Mouse (Mus musculus) brain, embryonic 14.5 days (tissue): ENCODE data around the gene Polg. TPM values are rescaled to one million over a fixed set of nuclear protein-coding genes. Genes with fewer than 3 reads are reported as not detected.

Experiments used
- DNase-seq: peaks from one replicate; pipeline ENCODE4 v3.0.0-alpha.2; 2011; ENCODE audit warnings: low read depth
- CTCF ChIP-seq: fragments of 200-500 bp; IDR thresholded peaks from 2 replicates; pipeline ENCODE4 v1.5.1; 2012; ENCODE audit warnings: inconsistent platforms, mild to moderate bottlenecking, moderate library complexity, borderline replicate concordance; ENCODE audit not compliant: insufficient read depth, insufficient read length; ENCODE audit errors: extremely low read depth
- POLR2A ChIP-seq: fragments of 200-500 bp; IDR thresholded peaks from 2 replicates; pipeline ENCODE4 v1.6.1; 2012; ENCODE audit warnings: mild to moderate bottlenecking, inconsistent platforms, borderline replicate concordance; ENCODE audit not compliant: poor library complexity, insufficient read depth, insufficient read length, severe bottlenecking; ENCODE audit errors: extremely low read depth
- polyA plus RNA-seq: library from polyadenylated mRNA; depleted of rRNA; stranded (reverse); fragments of >200 nt; gene quantifications from 2 replicates; pipeline ENCODE4 v1.2.3, GENCODE M21; 2012

The Polg gene
- polyA plus RNA-seq, 1 experiment, result 44.7 TPM

DNA sequence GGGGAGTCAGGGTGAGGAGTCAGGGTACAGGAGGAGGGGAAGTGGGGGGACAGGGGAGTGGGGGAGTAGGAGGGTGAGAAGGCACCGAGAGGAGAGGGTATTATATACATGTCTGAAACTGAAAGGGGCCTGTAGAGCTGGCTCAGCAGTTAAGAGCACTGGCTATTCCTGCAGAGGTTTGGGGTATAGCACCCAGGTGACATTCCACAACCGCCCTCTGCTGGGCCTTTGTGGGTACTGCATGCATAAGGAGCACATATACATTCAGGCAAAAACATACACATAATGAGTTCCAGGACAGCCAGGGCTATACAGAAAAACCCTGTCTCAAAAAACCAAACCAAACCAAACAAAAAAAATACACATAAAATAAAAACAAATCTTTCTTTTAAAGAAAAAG, 6.6 kb upstream of the Polg start:
- no peak for DNase-seq
- TF ChIP-seq POLR2A, result no peak
- peak; percentile 51; the same call in 1 of the 2 replicates for TF ChIP-seq CTCF

DNA sequence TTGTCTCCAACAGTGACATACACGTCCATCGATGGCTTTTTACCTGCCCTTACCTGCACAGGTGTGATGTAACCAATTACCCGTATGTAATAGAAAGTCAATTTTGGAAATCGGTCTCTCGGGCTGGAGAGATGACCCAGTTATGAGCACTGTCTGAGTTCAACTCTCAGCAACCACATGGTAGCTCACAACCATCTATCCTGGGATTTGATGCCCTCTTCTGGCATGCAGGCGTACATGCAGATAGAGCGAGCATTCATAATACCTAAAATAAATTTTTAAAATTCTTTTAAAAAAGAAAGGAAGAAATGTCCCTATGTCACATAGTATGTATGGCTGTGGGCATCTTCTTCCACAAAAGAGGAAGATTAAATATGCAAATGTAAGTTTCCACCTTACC, 5.3 kb upstream of the Polg start:
- DNase-seq, result peak; percentile 11
- TF ChIP-seq CTCF (peak; percentile 16; the same call in 1 of the 2 replicates), POLR2A (no peak)

DNA sequence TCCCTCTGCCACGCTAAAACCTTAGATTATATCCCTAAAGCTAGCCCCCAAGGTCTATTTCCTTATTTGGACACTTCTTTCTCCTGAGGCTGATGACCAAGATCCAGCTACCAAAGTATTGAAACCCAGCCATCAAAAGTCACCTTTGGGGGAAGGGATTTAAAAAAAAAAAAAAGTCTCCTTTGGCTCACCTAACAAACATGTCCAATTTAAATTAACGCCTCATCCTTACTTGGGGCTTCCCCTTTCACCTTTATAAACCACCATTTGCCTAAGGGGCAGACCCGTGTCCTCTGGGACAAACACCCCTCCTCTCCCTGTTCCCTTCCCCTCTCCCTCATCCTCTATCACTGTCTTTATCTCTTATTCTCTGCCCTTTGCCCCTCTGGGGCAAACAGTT, 4.6 kb upstream of the Polg start:
- no peak for DNase-seq
- no peak for TF ChIP-seq POLR2A
- TF ChIP-seq CTCF, result no peak

DNA sequence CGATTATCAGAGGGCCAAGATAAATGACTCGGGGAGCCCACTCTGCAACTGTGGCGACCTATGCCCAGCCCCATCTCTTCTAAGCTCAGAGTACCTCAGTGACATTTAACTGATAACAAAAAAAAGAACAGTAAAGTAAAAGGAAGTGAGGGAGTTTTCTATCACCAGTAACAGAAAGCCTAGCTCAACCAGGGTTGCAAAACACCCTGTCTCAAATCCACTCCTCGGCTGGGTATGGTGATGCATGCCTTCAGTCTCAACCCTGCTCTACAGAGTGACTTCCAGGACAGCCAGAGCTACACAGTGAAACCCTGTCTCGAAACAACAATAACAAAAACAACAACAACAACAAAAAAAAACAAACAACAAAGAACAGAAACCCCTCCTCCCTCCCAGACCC, 3.6 kb upstream of the Polg start:
- no peak for TF ChIP-seq POLR2A
- TF ChIP-seq CTCF, result no peak
- no peak for DNase-seq

DNA sequence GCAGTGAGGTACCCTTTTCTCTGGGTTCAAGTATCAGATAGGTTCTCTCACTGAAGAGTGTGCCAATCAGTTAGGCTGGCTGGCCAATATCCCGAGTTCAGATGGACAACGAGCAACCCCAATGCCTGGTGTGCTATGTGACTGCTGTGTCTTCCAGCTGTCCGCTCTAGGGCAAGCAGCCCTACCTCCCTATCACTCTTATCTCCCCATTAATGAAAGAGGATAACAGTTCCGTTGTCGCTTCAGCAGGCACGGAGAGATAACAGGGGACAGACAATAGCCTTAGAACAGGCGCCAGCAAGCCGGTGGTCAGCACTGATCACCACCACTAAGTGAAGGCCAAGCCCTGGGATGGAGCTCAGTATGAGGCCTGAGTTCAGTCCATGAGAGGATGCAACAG, 2.8 kb upstream of the Polg start:
- no peak for TF ChIP-seq CTCF
- no peak for TF ChIP-seq POLR2A
- no peak for DNase-seq

DNA sequence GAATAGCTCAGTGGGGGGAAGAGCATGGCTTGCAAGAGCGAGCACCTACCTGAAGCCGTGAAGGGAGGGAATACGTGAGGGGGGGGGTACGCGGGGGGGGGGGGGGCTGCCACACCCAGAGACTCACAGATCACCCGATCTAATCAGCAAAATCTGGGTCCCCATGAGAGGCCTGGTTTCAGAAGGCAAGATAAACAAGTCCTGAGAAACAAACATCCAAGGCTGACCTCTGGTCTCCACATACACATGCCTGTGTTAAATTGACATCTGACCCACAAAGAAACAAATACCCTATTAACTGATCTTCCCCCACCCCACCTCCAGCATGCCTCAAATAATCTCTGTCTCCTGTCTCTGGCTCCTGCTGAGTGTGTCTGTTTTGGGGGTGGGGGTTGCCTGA, 1.8 kb upstream of the Polg start:
- DNase-seq, result no peak
- TF ChIP-seq POLR2A (no peak), CTCF (no peak)

DNA sequence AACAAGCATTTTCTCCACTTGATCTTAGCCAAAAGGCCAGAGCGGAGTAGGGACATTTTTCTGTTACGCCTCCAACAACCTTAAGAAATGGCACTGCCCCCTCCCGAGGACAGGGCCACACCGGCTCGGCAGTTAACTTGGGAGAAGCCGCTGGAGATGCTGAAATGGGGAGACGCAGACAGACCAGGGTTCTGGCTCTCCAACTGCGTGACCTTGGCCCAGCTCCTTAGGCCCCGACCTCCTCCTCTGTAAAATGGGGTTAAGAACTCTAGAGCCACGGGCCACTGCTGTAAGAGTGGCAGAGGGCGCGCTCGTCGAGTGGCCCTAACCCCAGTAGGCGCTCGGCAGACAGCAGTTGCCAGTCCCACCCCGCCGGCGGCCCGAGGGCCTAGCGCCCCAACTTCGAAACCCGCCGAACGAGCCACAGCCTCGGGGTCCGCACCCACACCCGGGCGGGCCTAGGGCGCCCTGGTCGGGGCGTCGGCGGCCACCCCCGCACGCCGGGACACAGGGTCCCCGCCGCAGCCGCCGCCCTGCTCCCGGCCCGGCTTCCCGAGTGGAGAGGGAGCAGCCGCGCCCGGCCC, 609 bp downstream of the Polg start:
- TF ChIP-seq POLR2A (no peak), CTCF (no peak)
- peak; percentile 49 for DNase-seq

DNA sequence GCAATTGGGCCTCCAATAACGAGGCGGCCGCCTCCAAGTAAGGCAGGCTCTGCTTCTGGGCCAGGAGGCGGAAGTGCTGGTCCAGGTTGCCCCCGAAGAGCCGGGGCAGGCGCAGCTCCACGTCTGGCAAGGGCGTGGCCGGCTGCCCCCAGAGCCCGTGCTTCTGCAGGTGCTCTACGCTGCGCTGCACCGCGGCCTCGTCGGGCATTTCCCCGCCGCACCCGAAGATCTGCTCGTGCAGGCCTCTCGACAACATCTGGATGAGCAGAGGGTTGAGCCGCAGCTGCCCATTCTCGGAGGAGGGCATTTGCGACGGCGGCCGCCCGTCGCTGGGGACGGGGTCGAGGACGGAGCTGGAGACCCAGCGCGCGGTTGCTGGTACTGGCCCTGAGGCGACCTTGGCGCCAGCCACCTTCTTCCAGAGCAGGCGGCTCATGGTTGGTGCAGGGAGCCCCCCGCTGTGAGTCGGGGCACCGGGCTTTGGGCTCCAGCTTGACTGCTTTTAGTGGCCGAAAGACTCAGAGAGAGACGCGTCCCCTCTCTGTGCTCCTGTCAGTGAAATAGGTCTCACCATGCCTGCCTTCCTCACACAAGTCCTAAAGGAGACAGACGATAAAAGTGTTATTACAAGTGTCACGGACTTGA, 1.3 kb downstream of the Polg start:
- TF ChIP-seq POLR2A (no peak), CTCF (no peak)
- peak; percentile 4 for DNase-seq

DNA sequence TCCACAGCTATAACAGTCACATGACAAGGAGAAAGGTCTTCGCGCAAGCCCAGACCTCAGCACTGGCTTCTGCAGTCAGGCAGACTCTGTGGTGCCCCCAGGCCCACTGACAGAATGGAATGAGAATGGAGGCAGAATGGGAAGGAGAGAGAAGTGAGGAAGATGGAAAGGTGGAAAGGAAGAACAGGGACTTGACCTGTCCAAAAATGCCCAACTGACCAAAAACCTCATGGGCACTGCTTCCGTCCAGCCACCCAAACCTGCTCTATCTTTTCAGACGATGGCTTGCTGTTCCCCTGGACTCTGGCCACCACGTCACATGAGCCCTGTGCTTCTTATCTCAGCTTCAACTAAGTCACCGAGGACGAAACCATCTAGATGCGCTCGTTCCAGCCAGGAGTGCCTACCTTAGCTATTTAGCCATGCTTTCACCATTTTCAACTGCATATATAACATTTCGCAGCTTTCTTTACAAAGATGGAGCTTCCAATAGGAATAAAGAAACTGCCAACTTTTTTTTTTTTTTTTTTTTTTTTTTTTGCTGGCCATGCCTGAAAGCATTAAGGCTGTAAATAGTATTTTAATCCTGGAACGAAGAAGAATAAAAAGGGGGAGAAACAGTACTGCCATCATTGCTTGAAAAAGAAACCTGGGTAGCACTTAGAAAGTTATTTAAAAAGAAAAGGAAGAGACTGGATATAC, 2.6 kb downstream of the Polg start:
- DNase-seq, result no peak
- TF ChIP-seq POLR2A, result no peak

DNA sequence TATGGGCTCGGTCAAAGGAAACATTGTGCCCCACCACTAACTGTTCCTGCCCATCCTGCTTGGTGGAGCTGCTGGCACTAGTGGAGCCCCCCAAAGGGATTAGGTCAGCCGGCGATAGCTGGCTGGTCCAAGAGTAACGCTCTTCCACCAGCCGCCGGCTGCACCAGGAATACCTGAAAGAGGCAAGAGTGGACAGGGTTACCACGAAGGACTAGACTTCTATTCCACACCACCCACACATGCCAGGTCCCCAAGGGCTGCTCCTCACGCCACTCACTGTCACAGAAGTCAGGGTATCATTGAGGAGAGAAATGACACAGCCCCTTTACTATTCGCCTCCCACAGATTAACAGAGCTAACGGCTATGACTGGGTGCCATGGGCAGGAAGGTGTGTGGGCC, 4.4 kb downstream of the Polg start:
- DNase-seq, result no peak
- no peak for TF ChIP-seq CTCF
- TF ChIP-seq POLR2A, result no peak

DNA sequence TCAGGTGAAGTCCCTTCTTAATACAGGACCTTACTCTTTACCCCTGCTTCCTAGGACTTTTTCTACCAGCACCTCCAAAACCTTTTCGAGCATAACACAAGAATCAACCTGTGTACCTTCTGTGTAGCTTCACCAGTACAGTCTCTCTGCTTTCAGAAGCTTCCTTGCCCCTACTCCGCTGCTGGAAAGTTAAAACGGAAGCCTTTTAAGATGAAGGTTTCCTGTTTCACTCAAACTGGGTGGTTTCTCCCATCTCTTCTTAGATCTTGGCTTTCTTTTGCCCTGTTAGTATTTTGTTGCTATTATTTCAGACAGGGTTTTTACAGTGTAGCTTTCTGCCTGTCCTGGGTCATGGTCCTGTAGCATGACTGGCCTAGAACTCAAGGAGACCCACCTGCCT, 18.7 kb downstream of the Polg start:
- no peak for TF ChIP-seq CTCF
- no peak for TF ChIP-seq POLR2A
- no peak for DNase-seq

DNA sequence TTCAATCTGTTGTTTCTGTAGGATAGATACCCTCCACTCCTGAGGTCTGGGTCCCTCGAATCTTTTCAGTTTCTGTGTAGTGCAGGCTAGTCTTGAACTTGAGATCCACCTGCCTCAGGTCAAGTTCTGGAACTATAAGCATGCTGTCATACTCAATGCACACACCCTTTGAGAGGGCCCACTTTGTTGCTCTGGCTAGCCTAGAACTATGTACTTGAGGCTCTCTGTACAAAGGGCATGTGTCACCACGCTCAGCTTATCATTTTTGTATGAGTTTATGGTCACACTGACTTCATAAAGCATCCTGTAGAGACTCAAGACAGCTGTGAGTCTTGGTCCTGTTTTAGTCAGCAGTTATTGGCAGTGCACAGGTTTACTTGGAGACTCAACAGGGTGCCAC, 19.1 kb downstream of the Polg start:
- DNase-seq, result no peak
- TF ChIP-seq CTCF (no peak), POLR2A (no peak)

DNA sequence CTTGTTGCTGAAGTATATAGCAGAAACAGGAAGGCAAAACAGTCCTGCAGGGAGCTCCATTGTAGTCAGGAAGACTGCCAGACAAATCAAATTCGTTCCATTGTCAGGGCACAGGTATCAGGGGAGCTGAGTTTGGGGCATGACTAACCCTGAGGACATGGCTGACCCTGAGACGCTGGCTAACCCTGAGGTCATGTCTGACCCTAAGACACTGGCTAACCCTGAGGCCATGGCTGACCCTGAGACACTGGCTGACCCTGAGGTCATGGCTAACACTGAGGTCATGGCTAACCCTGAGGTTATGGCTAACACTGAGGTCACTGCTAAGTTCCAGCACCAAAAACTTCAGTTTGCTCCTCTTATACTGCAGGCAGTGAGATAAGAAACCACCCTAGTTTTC, 26.1 kb downstream of the Polg start:
- TF ChIP-seq POLR2A (no peak), CTCF (no peak)

DNA sequence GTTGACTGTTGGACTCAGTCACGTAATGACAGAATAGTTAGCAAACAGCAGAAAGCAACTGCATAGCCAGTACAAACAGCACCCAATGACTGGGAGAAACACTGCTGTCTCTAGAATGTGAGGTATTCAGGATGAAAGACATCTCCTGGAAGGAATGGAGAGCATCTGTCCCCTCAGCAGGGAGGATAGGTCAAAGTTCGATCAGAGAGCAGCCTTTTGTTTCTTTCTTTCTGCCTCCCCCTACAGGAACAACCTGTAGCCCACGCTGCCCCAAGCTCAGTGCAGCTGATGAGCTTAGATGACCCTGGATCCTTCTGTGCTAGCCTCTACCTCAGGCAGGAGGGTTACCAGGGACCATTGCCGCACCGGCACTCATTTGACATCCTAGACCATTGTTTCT, 37.9 kb downstream of the Polg start:
- TF ChIP-seq CTCF (no peak), POLR2A (no peak)
- no peak for DNase-seq

More for the DNA sequence above, 26.1 kb downstream of the Polg start:
- no peak for DNase-seq
